Mouse (Mus musculus): ENCODE results near the gene Chst10.

Gene Chst10

GRCm38 (mm10) chr1:38835568-38836476, 62.1 kb downstream of the Chst10 start:
- in situ Hi-C loops (cut with MboI; ENCODE audit: low pct_unique_long_range_greater_than_20kb in 1 of 2, low sequenced_read_pairs in 2 of 2, unreplicated experiment in 1 of 2): no loop called here

- in situ Hi-C loops (cut with MboI; ENCODE audit: low pct_unique_long_range_greater_than_20kb in 1 of 2, low sequenced_read_pairs in 2 of 2, unreplicated experiment in 1 of 2): no loop called here
Observed at GRCm38 (mm10) chr1:38834899-38835298, 63.1 kb downstream of the Chst10 start.

GRCm38 (mm10) chr1:38824926-38825325, 73.0 kb downstream of the Chst10 start:
- in situ Hi-C loops (cut with MboI; ENCODE audit: low pct_unique_long_range_greater_than_20kb in 1 of 2, low sequenced_read_pairs in 2 of 2, unreplicated experiment in 1 of 2): no loop called here

- in situ Hi-C loops (cut with MboI; ENCODE audit: low pct_unique_long_range_greater_than_20kb in 1 of 2, low sequenced_read_pairs in 2 of 2, unreplicated experiment in 1 of 2): no loop called here
Observed at GRCm38 (mm10) chr1:38823851-38824250, 74.1 kb downstream of the Chst10 start.

- in situ Hi-C loops (cut with MboI; ENCODE audit: low pct_unique_long_range_greater_than_20kb in 1 of 2, low sequenced_read_pairs in 2 of 2, unreplicated experiment in 1 of 2): no loop called here
Observed at GRCm38 (mm10) chr1:38819691-38820090, 78.3 kb downstream of the Chst10 start.

GRCm38 (mm10) chr1:38817671-38818070, 80.3 kb downstream of the Chst10 start:
- in situ Hi-C loops (cut with MboI; ENCODE audit: low pct_unique_long_range_greater_than_20kb in 1 of 2, low sequenced_read_pairs in 2 of 2, unreplicated experiment in 1 of 2): no loop called here

- in situ Hi-C loops (cut with MboI; ENCODE audit: low pct_unique_long_range_greater_than_20kb in 1 of 2, low sequenced_read_pairs in 2 of 2, unreplicated experiment in 1 of 2): no loop called here
Observed at GRCm38 (mm10) chr1:38817268-38817667, 80.7 kb downstream of the Chst10 start.

GRCm38 (mm10) chr1:38816306-38816705, 81.7 kb downstream of the Chst10 start:
- in situ Hi-C loops (cut with MboI; ENCODE audit: low pct_unique_long_range_greater_than_20kb in 1 of 2, low sequenced_read_pairs in 2 of 2, unreplicated experiment in 1 of 2): no loop called here

All from mouse embryonic stem cell (cell line).